Mouse (Mus musculus) brain, embryonic 14.5 days (tissue): ENCODE measurements around the gene Ddi2. TPM values are rescaled to one million over a fixed set of nuclear protein-coding genes. Genes with fewer than 3 reads are reported as not detected.

ENCODE experiments used
- DNase-seq: peaks from one replicate; pipeline ENCODE4 v3.0.0-alpha.2; 2011; ENCODE audit warnings: low read depth
- CTCF ChIP-seq: fragments of 200-500 bp; IDR thresholded peaks from 2 replicates; pipeline ENCODE4 v1.5.1; 2012; ENCODE audit warnings: inconsistent platforms, mild to moderate bottlenecking, moderate library complexity, borderline replicate concordance; ENCODE audit not compliant: insufficient read depth, insufficient read length; ENCODE audit errors: extremely low read depth
- POLR2A ChIP-seq: fragments of 200-500 bp; IDR thresholded peaks from 2 replicates; pipeline ENCODE4 v1.6.1; 2012; ENCODE audit warnings: mild to moderate bottlenecking, inconsistent platforms, borderline replicate concordance; ENCODE audit not compliant: poor library complexity, insufficient read depth, insufficient read length, severe bottlenecking; ENCODE audit errors: extremely low read depth
- polyA plus RNA-seq: library from polyadenylated mRNA; depleted of rRNA; stranded (reverse); fragments of >200 nt; gene quantifications from 2 replicates; pipeline ENCODE4 v1.2.3, GENCODE M21; 2012

Gene Ddi2
- polyA plus RNA-seq, 1 experiment = 19.5 TPM

- TF ChIP-seq CTCF = no peak
- TF ChIP-seq POLR2A = peak; percentile 74
Measured at GRCm38 (mm10) chr4:141664011-141664745, 59.0 kb downstream of the Ddi2 start.

GRCm38 (mm10) chr4:141663122-141663931 lies 59.9 kb downstream of the Ddi2 start:
- TF ChIP-seq POLR2A (no peak), CTCF (no peak)
- DNase-seq = peak; percentile 36

More at GRCm38 (mm10) chr4:141664011-141664745, 59.0 kb downstream of the Ddi2 start:
- DNase-seq = peak; percentile 80

- no peak for TF ChIP-seq CTCF
- no peak for DNase-seq
Measured at GRCm38 (mm10) chr4:141660884-141661283, 62.3 kb downstream of the Ddi2 start.

GRCm38 (mm10) chr4:141659739-141660138 lies 63.5 kb downstream of the Ddi2 start:
- TF ChIP-seq CTCF (no peak), POLR2A (no peak)
- DNase-seq = no peak

GRCm38 (mm10) chr4:141658846-141659484 lies 64.3 kb downstream of the Ddi2 start:
- no peak for TF ChIP-seq POLR2A
- no peak for TF ChIP-seq CTCF
- DNase-seq = no peak

- DNase-seq = no peak
- TF ChIP-seq CTCF = no peak
- TF ChIP-seq POLR2A = no peak
Measured at GRCm38 (mm10) chr4:141656932-141657331, 66.3 kb downstream of the Ddi2 start.

GRCm38 (mm10) chr4:141655908-141656608 lies 67.2 kb downstream of the Ddi2 start:
- no peak for DNase-seq
- TF ChIP-seq CTCF (no peak), POLR2A (no peak)

GRCm38 (mm10) chr4:141654509-141654908 lies 68.7 kb downstream of the Ddi2 start:
- DNase-seq = no peak
- no peak for TF ChIP-seq CTCF
- no peak for TF ChIP-seq POLR2A

- peak; percentile 15 for DNase-seq
- TF ChIP-seq CTCF = no peak
- no peak for TF ChIP-seq POLR2A
Measured at GRCm38 (mm10) chr4:141653813-141654212, 69.4 kb downstream of the Ddi2 start.

- TF ChIP-seq POLR2A = no peak
- TF ChIP-seq CTCF = no peak
Measured at GRCm38 (mm10) chr4:141653044-141653443, 70.2 kb downstream of the Ddi2 start.

GRCm38 (mm10) chr4:141651944-141652343 lies 71.3 kb downstream of the Ddi2 start:
- TF ChIP-seq POLR2A = no peak
- no peak for TF ChIP-seq CTCF
- peak; percentile 11 for DNase-seq

More at GRCm38 (mm10) chr4:141653044-141653443, 70.2 kb downstream of the Ddi2 start:
- no peak for DNase-seq

- TF ChIP-seq POLR2A = no peak
- TF ChIP-seq CTCF = no peak
- no peak for DNase-seq
Measured at GRCm38 (mm10) chr4:141651286-141651685, 71.9 kb downstream of the Ddi2 start.
